Mouse (Mus musculus) stomach, postnatal 0 days (tissue): ENCODE data around the gene Acsl4.
A peak's percentile ranks its signal among the peaks of the same experiment; 100 is the strongest.

Source experiments
- CTCF ChIP-seq: IDR thresholded peaks from 2 replicates; pipeline ENCODE4 v1.5.1; 2016; ENCODE audit warnings: antibody characterized with exemption, low read depth, mild to moderate bottlenecking, moderate library complexity
- EP300 ChIP-seq: optimal IDR thresholded peaks from 2 replicates; pipeline ENCODE3; 2016; ENCODE audit warnings: antibody characterized with exemption

DNA sequence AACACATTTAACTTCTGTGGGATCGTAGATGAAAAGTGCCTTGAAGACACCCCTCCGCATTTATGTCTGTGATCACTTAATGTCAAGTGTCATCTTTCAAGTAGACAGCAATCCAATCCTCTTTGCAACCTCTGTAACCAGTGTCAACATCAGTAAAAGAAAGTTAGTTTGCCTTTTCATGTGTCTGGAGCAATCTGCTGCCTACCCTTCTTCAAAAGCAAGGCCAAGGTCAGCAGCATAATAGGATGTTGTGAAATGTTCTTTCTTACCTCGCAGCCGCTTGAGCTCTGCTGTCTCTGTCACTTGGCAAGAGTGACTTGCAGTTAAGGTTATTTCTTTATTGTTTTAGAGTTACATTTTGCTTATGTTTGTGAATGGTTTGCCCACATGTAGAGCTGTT, 14.8 kb downstream of the Acsl4 start:
- 0 out of 2 replicates have a peak, but pooled peaks have one; percentile 2 for TF ChIP-seq CTCF
- TF ChIP-seq EP300, result no peak
